Mouse (Mus musculus) ES-Bruce4 (cell line): Measurements from ENCODE around the gene Nt5c1a.

Experiments used
- CTCF ChIP-seq: IDR thresholded peaks from one replicate; pipeline ENCODE4 v1.8.1; 2011; ENCODE audit warnings: low read depth, low read length
- EP300 ChIP-seq: IDR thresholded peaks from 2 replicates; pipeline ENCODE4 v1.6.1; 2011; ENCODE audit warnings: low read depth, low read length; ENCODE audit not compliant: insufficient read depth
- POLR2A ChIP-seq: IDR thresholded peaks from one replicate; pipeline ENCODE4 v1.8.1; 2011; ENCODE audit warnings: low read length; ENCODE audit not compliant: insufficient read depth

- TF ChIP-seq CTCF (no peak), POLR2A (no peak), EP300 (no peak)
Measured at GRCm38 (mm10) chr4:123152003-123152402, 49.3 kb upstream of the Nt5c1a start.
